Mouse (Mus musculus): Measurements from ENCODE around the gene Prickle4.

The Prickle4 gene

GRCm38 (mm10) chr17:47704692-47705091 is 10.2 kb upstream of the Prickle4 start:
- no peak for DNase-seq

GRCm38 (mm10) chr17:47703556-47703955 is 9.0 kb upstream of the Prickle4 start:
- DNase-seq = no peak

DNA sequence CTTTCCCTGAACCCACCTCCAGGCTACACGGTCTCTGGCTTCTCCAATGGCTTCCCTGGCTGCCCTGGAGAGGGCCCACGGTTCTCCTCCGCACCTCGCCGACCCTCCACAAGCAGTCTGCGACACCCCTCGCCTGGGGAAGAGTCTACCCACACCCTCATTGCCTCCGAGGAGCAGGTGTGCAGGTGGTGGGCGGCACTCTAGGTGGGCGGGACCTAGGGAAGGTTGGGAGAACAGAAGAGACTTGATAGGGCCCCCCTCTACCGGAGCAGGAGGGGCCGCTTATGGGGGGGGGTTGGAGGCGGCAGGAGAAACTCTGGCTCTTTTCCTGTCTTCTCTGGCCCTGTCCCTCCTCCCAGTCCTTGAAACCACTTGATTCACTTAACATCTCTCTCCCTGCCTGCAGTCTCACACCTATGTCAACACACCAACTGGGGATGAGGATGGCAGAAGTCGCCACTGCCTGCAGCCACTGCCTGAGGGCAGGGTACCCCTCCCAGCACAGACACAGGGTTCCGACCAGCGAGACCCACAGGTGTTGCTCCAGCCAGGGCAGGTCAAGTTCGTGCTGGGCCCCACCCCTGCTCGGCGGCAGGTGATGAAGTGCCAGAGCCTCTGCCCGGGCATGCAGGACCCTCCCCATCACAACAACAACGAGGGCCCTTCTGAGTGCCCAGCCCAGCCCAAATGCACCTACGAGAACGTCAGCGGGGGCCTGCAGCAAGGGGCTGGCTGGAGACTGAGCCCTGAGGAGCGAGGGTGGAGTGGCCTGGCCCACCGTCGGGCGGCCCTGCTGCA is 8.2 kb upstream of the Prickle4 start:
- DNase-seq = no peak

GRCm38 (mm10) chr17:47701793-47702192 is 7.3 kb upstream of the Prickle4 start:
- DNase-seq = no peak

GRCm38 (mm10) chr17:47699055-47699454 is 4.5 kb upstream of the Prickle4 start:
- no peak for DNase-seq

GRCm38 (mm10) chr17:47698156-47698555 is 3.6 kb upstream of the Prickle4 start:
- no peak for DNase-seq

- DNase-seq = no peak
These were observed 788 bp upstream of the Prickle4 start for GRCm38 (mm10) chr17:47695337-47695710.

GRCm38 (mm10) chr17:47694442-47694502 is 264 bp downstream of the Prickle4 start, which contains the start of gene Gm21981:
Gene Gm21981, minus strand, starts transcription at chr17:47694455.
- no peak for DNase-seq

DNA sequence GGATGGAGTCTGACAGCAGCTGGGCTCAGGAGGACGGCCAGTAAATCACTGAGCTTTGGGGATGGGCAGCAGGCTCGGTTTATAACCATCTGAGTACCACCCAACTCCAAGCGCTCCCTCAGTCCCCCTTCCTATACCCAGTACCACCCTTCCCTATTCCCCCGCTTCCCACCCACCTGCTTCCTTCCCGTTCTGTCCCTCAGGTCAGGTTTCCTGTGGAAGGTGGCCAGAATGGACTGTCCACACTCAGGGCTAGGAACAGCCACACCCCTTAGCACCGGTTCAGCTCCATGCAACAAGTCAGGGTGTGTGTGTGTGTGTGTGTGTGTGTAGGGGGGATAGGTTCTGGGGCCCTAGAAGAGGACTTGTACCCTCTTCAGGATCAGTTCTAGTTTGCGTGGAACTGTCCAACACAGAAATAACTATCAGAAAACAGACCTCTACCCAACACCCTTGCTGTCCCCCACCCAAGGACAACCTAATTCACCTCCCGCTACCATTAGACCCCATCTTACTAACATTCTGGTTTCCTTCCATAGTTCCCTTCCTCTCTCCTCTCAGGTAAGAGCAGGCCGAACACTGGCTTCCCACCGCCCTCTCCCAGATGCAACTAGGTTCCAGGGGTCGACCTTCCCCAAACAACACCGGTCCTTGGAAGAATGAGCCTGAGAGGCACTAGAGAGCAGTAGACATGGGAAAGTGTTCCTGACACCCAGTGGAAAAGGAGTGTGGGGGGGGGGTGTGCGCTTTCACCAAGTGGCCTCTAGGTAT is 680 bp downstream of the Prickle4 start:
- no peak for DNase-seq

DNA sequence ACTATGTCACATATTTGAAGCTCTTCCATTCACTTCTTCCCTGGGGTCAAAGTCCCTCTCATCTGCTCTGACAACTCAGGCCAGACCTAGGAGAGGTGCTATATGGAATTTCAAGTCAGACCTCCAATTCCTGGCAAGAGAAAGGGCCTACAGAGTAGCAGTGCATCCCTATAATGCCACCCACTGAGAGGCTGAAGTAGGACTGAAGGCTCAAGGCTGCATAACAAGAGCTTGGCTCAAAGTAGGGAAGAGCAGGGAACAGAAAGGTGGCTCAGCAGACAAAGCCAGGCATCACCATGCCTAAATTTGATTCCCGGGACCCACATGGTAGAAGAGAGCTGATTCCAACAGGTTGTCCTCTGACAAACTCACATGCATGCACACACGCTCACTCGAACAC is 2.9 kb downstream of the Prickle4 start:
- no peak for DNase-seq

- peak; percentile 28 to 34 for DNase-seq
These were observed 4.6 kb downstream of the Prickle4 start for GRCm38 (mm10) chr17:47689894-47690293.

GRCm38 (mm10) chr17:47688608-47689575 is 5.6 kb downstream of the Prickle4 start, which contains the start of gene Frs3:
Gene Frs3, plus strand, starts transcription at chr17:47689030.
- DNase-seq = peak; percentile 87 to 89

- DNase-seq = no peak
These were observed 6.3 kb downstream of the Prickle4 start, which contains the start of gene Tomm6 for GRCm38 (mm10) chr17:47688344-47688607. Gene Tomm6, minus strand, starts transcription at chr17:47688386.

DNA sequence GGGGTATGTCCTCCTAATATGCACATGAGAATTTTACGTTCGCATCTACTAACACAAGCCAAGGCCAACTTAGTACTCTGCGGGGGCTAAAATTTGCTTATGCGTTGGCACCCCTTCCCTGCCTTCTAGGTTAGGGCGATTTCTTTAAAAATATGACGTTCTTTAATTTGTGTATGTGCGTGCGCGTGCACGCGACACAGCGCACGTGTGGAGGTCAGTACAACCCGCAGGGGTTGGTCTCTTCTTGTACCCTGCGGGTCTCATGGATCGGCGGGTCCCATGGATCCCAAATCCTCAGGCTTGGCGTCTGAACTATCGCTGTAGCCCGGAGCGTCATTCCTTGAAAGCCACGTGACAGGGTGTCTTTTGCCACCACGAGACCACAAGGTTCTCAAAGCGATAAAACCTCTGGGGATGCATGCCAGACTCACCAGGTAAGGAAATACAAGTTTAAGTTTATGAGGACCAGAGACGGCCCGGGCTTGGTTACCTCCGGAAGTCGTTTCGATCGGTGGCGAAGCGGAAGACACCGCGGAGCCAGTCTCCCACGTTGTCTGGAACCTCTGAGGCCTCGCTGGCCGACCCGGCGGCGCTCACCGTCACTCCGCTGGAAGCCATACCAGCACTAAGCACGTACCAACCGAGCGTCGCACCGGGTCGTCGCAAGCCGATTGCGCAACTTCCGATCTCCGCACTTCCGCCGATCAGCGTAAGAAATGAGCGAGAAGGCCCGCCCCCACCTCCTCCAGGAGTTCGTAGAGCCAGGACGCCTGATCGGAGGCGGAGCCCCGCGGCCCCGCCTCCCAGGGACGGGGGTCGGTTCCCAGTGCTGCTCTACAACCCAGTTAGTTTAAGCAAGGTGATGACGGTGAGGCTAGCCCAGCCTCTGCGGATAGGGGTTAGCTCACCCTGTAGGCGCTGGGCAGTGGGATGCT is 6.9 kb downstream of the Prickle4 start:
- DNase-seq = peak; percentile 97 to 98

DNA sequence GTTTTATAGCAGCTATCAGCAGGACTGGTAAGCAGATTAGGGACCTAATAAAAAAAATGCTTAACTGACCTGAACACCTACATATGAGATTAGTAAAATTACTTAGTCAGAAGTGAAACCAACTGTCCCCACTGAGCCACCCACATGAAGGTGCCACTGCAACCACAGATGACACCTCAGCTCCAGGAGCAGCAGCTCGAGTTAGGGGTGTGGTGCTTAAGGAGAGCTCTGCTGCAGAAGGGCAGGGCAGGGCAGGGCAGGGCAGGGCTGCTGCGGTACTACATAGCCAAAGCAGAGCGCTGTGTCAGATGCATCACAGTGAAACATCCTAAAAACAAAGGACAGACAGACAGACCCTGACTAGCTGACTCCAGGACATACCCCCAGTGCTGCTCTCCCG is 11.7 kb downstream of the Prickle4 start:
- DNase-seq = no peak

- DNase-seq = no peak
These were observed 15.8 kb downstream of the Prickle4 start for GRCm38 (mm10) chr17:47678702-47679101.

DNA sequence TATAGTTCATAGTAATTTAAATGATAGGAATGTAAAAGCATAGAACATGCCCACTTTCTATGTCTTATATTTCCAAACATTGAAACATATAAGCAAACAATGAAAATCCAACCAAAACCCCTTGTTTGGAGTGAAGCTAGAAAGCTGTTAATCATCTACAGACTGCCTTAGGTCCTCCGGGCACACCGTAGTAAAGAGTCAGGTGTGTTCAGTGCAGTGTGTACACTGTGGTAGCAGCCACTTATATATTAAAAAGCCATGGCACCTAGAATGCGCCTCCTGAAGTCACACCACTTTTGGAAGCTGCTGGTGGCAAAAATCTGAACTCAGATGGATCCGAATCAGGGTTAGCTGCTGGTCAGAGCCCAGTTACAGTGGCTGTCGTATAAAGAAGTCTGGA is 16.3 kb downstream of the Prickle4 start:
- DNase-seq = no peak

DNA sequence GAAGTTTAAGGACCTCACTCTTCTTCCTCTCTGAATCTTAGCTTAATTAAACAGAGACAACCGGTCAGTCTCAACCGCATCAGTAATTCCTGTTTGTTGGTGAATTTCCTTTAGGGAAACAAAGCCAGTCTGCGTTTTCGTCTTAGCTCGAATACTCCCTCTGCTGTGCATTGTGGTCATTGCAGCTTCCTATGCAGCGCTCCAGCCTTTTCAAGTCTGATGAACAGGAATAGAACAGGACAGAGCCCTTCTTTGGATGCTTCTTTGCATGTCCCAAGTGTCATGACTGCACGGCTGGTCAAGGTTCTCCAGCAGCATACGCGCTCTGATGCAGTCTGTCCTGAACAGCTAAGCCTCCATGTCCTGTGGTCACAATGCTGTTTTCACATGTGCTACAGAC is 18.0 kb downstream of the Prickle4 start:
- DNase-seq = peak; percentile 83 to 88

DNA sequence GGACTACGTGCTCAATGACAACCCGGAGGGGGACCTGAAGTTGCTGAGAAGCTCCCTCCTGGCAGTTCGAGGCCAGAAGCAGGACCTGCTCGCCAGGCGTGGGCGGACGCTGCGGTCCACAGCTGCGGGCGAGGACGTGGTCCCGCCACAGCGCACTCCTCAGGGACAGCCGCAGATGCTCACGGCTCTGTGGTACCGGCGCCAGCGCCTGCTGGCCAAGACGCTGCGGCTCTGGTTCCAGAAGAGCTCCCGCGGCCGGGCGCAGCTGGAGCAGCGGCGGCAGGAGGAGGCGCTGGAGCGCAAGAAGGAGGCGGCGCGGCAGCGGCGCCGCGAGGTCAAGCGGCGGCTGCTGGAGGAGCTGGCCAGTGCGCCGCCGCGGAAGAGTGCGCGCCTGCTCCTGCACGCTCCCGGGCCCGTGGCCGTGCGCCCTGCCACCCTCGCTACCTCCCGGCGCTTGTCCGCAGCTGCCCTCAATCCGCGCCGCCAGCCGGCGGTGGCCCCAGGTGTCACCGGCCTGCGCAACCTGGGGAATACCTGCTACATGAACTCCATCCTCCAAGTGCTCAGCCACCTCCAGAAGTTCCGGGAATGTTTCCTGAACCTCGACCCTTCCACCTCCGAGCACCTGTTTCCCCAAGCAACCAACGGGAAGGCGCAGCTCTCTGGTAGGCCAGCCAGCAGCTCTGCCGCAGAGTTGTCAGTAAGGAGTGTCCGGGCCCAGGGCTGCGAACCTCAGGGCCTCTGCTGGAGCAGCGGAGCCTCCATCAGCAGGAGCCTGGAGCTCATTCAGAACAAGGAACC is 22.0 kb downstream of the Prickle4 start:
- DNase-seq = peak; percentile 44 to 56

- peak in 1 of 2 experiments; percentile 21 for DNase-seq
These were observed 22.6 kb downstream of the Prickle4 start for GRCm38 (mm10) chr17:47671988-47672310.

GRCm38 (mm10) chr17:47669166-47669565 is 25.4 kb downstream of the Prickle4 start:
- DNase-seq = no peak

GRCm38 (mm10) chr17:47664474-47664873 is 30.1 kb downstream of the Prickle4 start:
- no peak for DNase-seq

All from cerebellum, postnatal 10 days (tissue).